Mouse (Mus musculus) cerebellum, adult 8-10 months (tissue): ENCODE data around the gene Sco2.

Source experiments
- DNase-seq: peaks from one replicate; pipeline ENCODE4 v3.0.0; 2022

The Sco2 gene

DNA sequence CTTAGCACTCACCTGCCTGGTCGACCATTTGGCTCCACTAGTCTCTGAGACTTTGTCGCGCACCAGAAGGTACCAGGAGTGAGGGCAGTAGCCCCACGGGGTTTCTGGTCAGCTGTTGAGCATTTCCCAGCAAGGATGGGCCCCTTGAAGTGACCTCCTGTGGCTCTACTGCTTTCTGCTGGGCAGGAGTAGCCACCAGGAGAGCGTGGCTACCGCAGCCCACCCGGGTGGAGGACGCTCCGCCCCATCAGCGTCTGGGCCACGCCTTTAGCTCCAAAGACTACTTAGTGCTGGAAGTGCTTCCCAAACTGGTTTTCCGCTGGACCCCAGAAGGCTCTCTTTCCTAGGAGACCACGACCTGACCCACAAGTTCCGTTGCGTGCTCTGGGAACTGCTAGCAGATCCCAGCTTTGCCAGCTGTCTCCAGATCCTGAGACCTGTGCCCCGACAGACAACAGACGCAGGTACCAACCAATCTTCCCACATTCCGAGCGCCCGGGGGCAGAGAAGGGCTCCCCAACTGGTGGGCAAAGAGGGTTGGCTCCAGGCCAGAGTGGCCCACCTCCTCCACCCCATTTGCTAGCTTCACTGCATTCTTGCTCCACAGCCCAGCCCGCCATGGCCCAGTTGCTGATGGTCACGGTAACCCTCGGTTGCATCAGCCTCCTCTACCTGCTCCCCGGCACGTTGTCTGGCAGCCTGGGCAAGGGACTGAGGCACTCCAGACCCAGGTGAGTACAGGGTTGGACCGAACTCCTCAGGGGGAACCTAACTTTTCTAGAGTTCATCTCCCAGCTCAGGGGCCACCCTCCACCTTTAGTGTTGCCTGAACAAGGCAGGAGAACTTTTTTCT, 50.8 kb downstream of the Sco2 start, which contains the start of gene Adm2:
Gene Adm2 (plus strand): TSS at position 51 of the 853 bp plus-strand sequence.
- no peak for DNase-seq
